Mouse (Mus musculus): ENCODE results near the gene Aadacl2. TPM values are rescaled to one million over a fixed set of nuclear protein-coding genes. Genes with fewer than 3 reads are reported as not detected.

Gene Aadacl2
- total and polyA plus RNA-seq, 3 experiments: not detected

DNA sequence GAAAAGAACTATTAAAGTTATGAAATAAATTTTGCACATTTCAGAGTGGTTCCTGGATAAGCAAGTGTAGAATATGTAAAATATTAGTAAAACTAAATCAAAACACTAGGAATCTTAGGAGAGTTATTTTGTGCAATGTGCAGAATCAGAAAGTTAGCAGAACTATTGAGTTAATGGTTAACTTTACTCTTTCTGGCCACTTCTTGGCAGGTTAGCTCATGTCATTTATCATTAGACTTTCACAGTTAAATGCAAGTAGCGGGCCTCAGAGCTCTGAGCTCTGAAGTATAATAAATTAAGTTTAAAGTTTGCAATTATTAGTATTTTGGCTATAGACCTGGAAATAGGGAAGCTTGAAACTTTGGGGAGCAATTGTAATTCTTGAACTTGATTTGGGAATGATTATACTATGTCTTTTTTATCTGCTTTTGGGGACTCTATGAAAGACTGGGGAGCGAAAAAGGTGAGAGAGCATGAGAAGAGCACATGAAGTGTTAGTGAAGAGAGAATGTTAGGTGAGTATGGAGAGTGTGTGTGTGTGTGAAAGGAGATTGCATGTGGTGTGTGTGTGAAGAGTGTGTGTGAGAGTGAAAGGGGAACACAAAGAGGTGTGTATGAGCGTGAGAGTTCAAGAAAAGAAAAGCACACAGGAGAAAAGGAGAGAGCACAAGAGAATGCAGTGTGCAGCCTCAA, 39.8 kb downstream of the Aadacl2 start:
- 88% methylated on average over 3 of the region's 3 CpGs for WGBS
- intact Hi-C loops (cut with DNase I): no loop called here
- H3K27me3 ChIP-seq (ENCODE audit: control insufficient read depth, insufficient read depth, low read length): no peaks in the 10 kb centered on the region
- TF ChIP-seq POLR2A (IDR thresholded peaks at IDR 0.05; ENCODE audit: insufficient read depth, low read depth, low read length) (no peak), CTCF (IDR thresholded peaks at IDR 0.05) (no peak), EP300 (IDR thresholded peaks at IDR 0.05; ENCODE audit: insufficient read depth, low read depth, low read length) (no peak)
- H3K9ac ChIP-seq (ENCODE audit: low read depth, low read length): no peak overlapping the region
- H3K79me2 ChIP-seq (replicated peaks; ENCODE audit: control insufficient read depth, insufficient read depth, low read length): no peaks in the 10 kb centered on the region
- no peak overlapping the region for H3K27ac ChIP-seq
- DNase-seq: no peak
- H3K36me3 ChIP-seq (ENCODE audit: control insufficient read depth, insufficient read depth, low read length): no peaks in the 10 kb centered on the region
- no peak overlapping the region for H3K4me3 ChIP-seq
- no peaks in the 10 kb centered on the region for H3K4me1 ChIP-seq (ENCODE audit: control insufficient read depth, insufficient read depth, low read length)

DNA sequence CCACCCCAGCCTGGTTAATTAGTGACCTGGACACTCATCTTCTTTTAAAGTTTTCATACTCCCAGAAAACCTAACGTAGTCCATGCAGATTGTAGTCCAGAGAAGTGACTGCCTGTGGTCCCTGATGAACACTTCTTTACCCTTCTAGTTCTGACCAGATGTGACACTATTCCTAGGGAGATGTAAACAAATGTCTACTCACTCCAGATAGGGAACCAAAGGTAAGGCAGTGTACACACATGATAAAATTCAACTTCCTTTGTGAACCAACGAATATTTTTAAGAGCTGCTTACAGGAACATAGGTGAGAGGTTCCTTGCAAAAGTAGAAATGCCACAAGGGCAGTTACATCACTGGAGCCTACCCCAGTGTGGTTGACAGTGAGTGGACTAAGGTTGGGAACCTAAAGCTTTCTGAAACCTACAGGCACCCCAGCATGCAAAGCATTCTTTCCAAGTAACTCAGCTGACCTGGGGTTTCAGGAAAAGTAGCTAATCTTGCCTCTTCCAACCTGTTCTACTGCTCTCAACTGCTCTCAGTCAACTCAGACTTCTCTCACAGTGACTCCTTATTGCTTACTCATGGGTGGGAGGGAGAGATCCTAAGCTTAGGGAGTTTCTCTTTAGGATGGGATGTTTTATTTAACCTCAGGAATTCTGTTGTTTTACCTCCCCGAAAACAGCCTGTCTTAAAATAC, 46.8 kb downstream of the Aadacl2 start:
- TF ChIP-seq CTCF (IDR thresholded peaks at IDR 0.05): no peak
- no peak for TF ChIP-seq EP300 (IDR thresholded peaks at IDR 0.05; ENCODE audit: insufficient read depth, low read depth, low read length)
- no peak for TF ChIP-seq POLR2A (IDR thresholded peaks at IDR 0.05; ENCODE audit: insufficient read depth, low read depth, low read length)
- H3K27ac ChIP-seq: no peak overlapping the region
- no peak for DNase-seq
- intact Hi-C loops (cut with DNase I): loop anchor here (10.0 kb wide), 1 partner anchor 179 kb away; no protein-coding TSS in a partner anchor
- WGBS: 63% methylated on average over 3 of the region's 3 CpGs
- H3K4me1 ChIP-seq (ENCODE audit: control insufficient read depth, insufficient read depth, low read length): no peaks in the 10 kb centered on the region
- no peaks in the 10 kb centered on the region for H3K27me3 ChIP-seq (ENCODE audit: control insufficient read depth, insufficient read depth, low read length)
- no peaks in the 10 kb centered on the region for H3K79me2 ChIP-seq (replicated peaks; ENCODE audit: control insufficient read depth, insufficient read depth, low read length)
- H3K36me3 ChIP-seq (ENCODE audit: control insufficient read depth, insufficient read depth, low read length): no peaks in the 10 kb centered on the region
- H3K4me3 ChIP-seq: no peak overlapping the region
- no peak overlapping the region for H3K9ac ChIP-seq (ENCODE audit: low read depth, low read length)

DNA sequence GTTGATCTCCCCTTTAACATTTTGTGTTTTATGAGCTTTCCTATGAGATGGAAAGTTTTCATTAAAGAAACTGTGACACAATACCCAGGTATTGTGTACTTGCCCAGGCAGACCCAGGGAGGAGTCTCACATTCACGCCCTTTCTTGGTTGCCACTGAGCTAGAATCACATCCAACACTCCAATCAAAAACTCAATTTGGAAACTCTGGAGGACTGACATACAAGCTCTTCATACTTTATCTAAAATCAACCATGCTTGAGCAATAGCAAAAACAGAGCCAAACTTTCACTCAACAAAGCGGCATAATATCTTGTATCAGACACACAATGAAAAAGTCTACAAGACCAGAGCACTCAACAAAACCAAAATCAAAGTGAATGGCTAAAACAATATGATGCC, 47.4 kb downstream of the Aadacl2 start:
- intact Hi-C loops (cut with DNase I): loop anchor here (10.0 kb wide), 1 partner anchor 179 kb away; no protein-coding TSS in a partner anchor
- DNase-seq: no peak
- 75% methylated on average over 2 of the region's 2 CpGs for WGBS
- Histone ChIP-seq H3K4me3 (no peak overlapping the region), H3K4me1 (ENCODE audit: control insufficient read depth, insufficient read depth, low read length) (no peaks in the 10 kb centered on the region), H3K27ac (no peak overlapping the region), H3K27me3 (ENCODE audit: control insufficient read depth, insufficient read depth, low read length) (no peaks in the 10 kb centered on the region), H3K36me3 (ENCODE audit: control insufficient read depth, insufficient read depth, low read length) (no peaks in the 10 kb centered on the region), H3K9ac (ENCODE audit: low read depth, low read length) (no peak overlapping the region), H3K79me2 (replicated peaks; ENCODE audit: control insufficient read depth, insufficient read depth, low read length) (no peaks in the 10 kb centered on the region)
- TF ChIP-seq CTCF (IDR thresholded peaks at IDR 0.05): no peak
- no peak for TF ChIP-seq POLR2A (IDR thresholded peaks at IDR 0.05; ENCODE audit: insufficient read depth, low read depth, low read length)
- no peak for TF ChIP-seq EP300 (IDR thresholded peaks at IDR 0.05; ENCODE audit: insufficient read depth, low read depth, low read length)

DNA sequence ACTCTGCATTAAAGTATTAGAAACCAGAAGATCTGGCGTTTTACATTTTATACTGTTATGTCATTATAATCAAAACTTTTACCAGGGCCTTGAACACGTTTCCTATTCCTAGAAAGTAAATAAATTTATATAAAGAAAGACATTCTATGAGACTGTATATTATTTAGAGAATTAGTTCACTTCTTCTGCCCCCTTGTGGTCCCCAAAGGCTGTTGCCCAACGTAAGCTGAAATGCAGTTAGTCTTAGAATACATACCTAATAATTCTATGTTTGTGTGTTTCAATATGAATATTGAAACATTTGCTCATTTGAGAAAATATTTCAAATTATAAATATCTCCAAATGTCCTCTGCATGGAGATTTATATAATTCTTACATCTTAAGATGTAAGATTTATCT, 49.9 kb downstream of the Aadacl2 start:
- no peak overlapping the region for H3K4me3 ChIP-seq
- no peaks in the 10 kb centered on the region for H3K4me1 ChIP-seq (ENCODE audit: control insufficient read depth, insufficient read depth, low read length)
- WGBS: 28% methylated on average over 3 of the region's 3 CpGs
- H3K27me3 ChIP-seq (ENCODE audit: control insufficient read depth, insufficient read depth, low read length): no peaks in the 10 kb centered on the region
- H3K36me3 ChIP-seq (ENCODE audit: control insufficient read depth, insufficient read depth, low read length): no peaks in the 10 kb centered on the region
- no peak overlapping the region for H3K9ac ChIP-seq (ENCODE audit: low read depth, low read length)
- H3K79me2 ChIP-seq (replicated peaks; ENCODE audit: control insufficient read depth, insufficient read depth, low read length): no peaks in the 10 kb centered on the region
- no peak for DNase-seq
- no peak for TF ChIP-seq POLR2A (IDR thresholded peaks at IDR 0.05; ENCODE audit: insufficient read depth, low read depth, low read length)
- TF ChIP-seq EP300 (IDR thresholded peaks at IDR 0.05; ENCODE audit: insufficient read depth, low read depth, low read length): no peak
- TF ChIP-seq CTCF (IDR thresholded peaks at IDR 0.05): peak; percentile 75
- intact Hi-C loops (cut with DNase I): loop anchor here (10.0 kb wide), 1 partner anchor 182 kb away; no protein-coding TSS in a partner anchor
- no peak overlapping the region for H3K27ac ChIP-seq

- 81% methylated on average over 2 of the region's 2 CpGs for WGBS
- intact Hi-C loops (cut with DNase I): loop anchor here (10.0 kb wide), 1 partner anchor 182 kb away; no protein-coding TSS in a partner anchor
- TF ChIP-seq EP300 (IDR thresholded peaks at IDR 0.05; ENCODE audit: insufficient read depth, low read depth, low read length) (no peak), CTCF (IDR thresholded peaks at IDR 0.05) (no peak)
These were observed 50.7 kb downstream of the Aadacl2 start for GRCm38 (mm10) chr3:60057070-60057808.

More at GRCm38 (mm10) chr3:60057070-60057808, 50.7 kb downstream of the Aadacl2 start:
- no peaks in the 10 kb centered on the region for H3K36me3 ChIP-seq (ENCODE audit: control insufficient read depth, insufficient read depth, low read length)
- no peaks in the 10 kb centered on the region for H3K27me3 ChIP-seq (ENCODE audit: control insufficient read depth, insufficient read depth, low read length)
- no peak overlapping the region for H3K4me3 ChIP-seq
- no peak overlapping the region for H3K9ac ChIP-seq (ENCODE audit: low read depth, low read length)
- H3K79me2 ChIP-seq (replicated peaks; ENCODE audit: control insufficient read depth, insufficient read depth, low read length): no peaks in the 10 kb centered on the region
- H3K27ac ChIP-seq: no peak overlapping the region
- no peak for DNase-seq
- no peaks in the 10 kb centered on the region for H3K4me1 ChIP-seq (ENCODE audit: control insufficient read depth, insufficient read depth, low read length)

All from heart, adult 2 months (tissue).